Mouse (Mus musculus) ES-E14 (cell line): Measurements from ENCODE around the gene Vopp1. TPM values are rescaled to one million over a fixed set of nuclear protein-coding genes. Genes with fewer than 3 reads are reported as not detected.

Experiments used
- DNase-seq: peaks from one replicate; pipeline ENCODE4 v3.0.0-alpha.2; 2013; ENCODE audit warnings: low read depth, low spot score
- H3K27ac ChIP-seq: 2 replicates; pipeline ENCODE4 v1.5.1; 2012; ENCODE audit warnings: low read depth, mild to moderate bottlenecking, low read length, moderate library complexity, mixed read lengths; ENCODE audit not compliant: poor library complexity, insufficient read depth, severe bottlenecking
- H3K36me3 ChIP-seq: 2 replicates; pipeline ENCODE4 v1.6.1; 2012; ENCODE audit warnings: mild to moderate bottlenecking, low read length, moderate library complexity, mixed read lengths; ENCODE audit not compliant: control insufficient read depth, poor library complexity, insufficient read depth, severe bottlenecking
- H3K4me1 ChIP-seq, 2 experiments: fragments of 150-350 bp in 1 of 2; sonication (generic) in 1 of 2; 2 replicates each; pipeline ENCODE4 v1.6.1; 2012; ENCODE audit warnings: low read length in 2 of 2, mild to moderate bottlenecking in 1 of 2, mixed read lengths in 1 of 2; ENCODE audit not compliant: control insufficient read depth in 2 of 2, insufficient read depth in 2 of 2, poor library complexity in 1 of 2
- H3K4me3 ChIP-seq, 2 experiments: fragments of 150-350 bp in 1 of 2; sonication (generic) in 1 of 2; 2 replicates each; pipeline ENCODE4 v1.5.1; 2012; ENCODE audit warnings: low read length in 2 of 2, low read depth in 1 of 2, mild to moderate bottlenecking in 1 of 2, mixed read lengths in 1 of 2; ENCODE audit not compliant: insufficient read depth in 1 of 2, poor library complexity in 1 of 2, severe bottlenecking in 1 of 2
- H3K9ac ChIP-seq: 2 replicates; pipeline ENCODE4 v1.6.1; 2012; ENCODE audit warnings: low read depth, mild to moderate bottlenecking, low read length, mixed read lengths; ENCODE audit not compliant: poor library complexity, insufficient read depth, severe bottlenecking
- H3K9me3 ChIP-seq: fragments of 150-350 bp; sonication (generic); 2 replicates; pipeline ENCODE4 v1.6.1; 2012; ENCODE audit warnings: low read depth, mild to moderate bottlenecking, low read length; ENCODE audit not compliant: control insufficient read depth, insufficient read depth
- CHD2 ChIP-seq: IDR thresholded peaks from 2 replicates; pipeline ENCODE4 v1.6.1; 2014; ENCODE audit warnings: mild to moderate bottlenecking, low read depth, low read length, inconsistent platforms
- HCFC1 ChIP-seq: IDR thresholded peaks from 2 replicates; pipeline ENCODE4 v1.6.1; 2012; ENCODE audit warnings: low read length, inconsistent platforms, borderline replicate concordance; ENCODE audit not compliant: insufficient read depth
- MAFK ChIP-seq: IDR thresholded peaks from 2 replicates; pipeline ENCODE4 v1.6.1; 2014; ENCODE audit warnings: mild to moderate bottlenecking, low read depth, low read length, inconsistent platforms; ENCODE audit not compliant: insufficient read depth
- ZC3H11A ChIP-seq: IDR thresholded peaks from 2 replicates; pipeline ENCODE4 v1.6.1; 2012; ENCODE audit warnings: low read depth, mild to moderate bottlenecking, inconsistent platforms, low read length, borderline replicate concordance
- ZNF384 ChIP-seq: IDR thresholded peaks from 2 replicates; pipeline ENCODE4 v1.6.1; 2012; ENCODE audit warnings: low read depth, low read length, inconsistent platforms
- in situ Hi-C, 2 experiments: fragments of 600-800 bp; cut with MboI; formaldehyde crosslinking; loops; one replicate each; pipeline ENCODE4 v1.15.1; 2025; ENCODE audit warnings: low sequenced_read_pairs in 2 of 2, inconsistent platforms in 1 of 2; ENCODE audit not compliant: unreplicated experiment in 2 of 2
- total RNA-seq: library from RNA; depleted of rRNA; stranded (reverse); fragments of 300-350 nt; gene quantifications from 2 replicates; pipeline ENCODE4 v1.2.3, GENCODE M21; 2012

The Vopp1 gene
- total RNA-seq, 1 experiment = 9.0 TPM

DNA sequence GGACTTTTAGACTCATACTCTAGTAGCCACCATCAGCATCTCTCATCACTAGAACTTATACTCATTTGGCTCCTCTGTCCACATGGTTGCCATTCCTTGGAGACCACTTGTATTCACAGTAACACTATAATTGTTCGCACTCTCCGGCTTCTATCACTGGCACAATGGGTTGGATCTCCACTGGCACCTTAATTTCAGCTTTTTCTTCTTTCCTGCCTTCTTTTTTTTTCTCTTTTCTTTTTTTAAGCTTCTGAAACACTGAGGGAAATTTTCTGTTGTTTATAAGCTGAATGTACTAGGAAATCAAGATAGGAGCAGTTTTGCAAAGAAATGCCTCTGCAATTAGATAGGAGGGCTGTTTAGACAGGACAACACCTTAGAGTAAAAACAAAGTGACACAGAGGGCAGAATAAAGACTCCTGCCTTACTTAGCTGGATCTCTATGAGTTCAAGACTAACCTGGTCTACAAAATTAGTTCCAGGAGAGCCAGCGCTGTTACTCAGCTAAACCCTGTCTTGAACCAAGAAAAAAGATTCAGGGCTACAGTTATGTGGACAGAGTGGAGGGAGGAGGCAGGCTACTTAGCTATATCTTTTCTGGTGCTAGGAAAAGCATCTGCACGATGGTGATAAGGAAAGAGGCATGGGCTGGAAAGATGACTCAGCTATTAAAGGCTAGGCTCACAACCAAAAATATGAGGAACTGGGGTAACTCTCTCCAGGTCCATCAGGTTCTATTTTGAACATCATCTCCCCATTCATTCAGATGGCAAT lies 79.8 kb downstream of the Vopp1 start:
- Histone ChIP-seq H3K9me3 (no peaks in the 10 kb centered on the region), H3K4me1 (no peaks in the 10 kb centered on the region; a peak in 1 of 4 replicates), H3K9ac (no peak overlapping the region), H3K4me3 (no peak overlapping the region), H3K27ac (no peak overlapping the region), H3K36me3 (no peaks in the 10 kb centered on the region)
- no peak for DNase-seq
- TF ChIP-seq MAFK (no peak), ZNF384 (no peak), HCFC1 (no peak), ZC3H11A (no peak), CHD2 (no peak)
- in situ Hi-C loops = no loop called here

DNA sequence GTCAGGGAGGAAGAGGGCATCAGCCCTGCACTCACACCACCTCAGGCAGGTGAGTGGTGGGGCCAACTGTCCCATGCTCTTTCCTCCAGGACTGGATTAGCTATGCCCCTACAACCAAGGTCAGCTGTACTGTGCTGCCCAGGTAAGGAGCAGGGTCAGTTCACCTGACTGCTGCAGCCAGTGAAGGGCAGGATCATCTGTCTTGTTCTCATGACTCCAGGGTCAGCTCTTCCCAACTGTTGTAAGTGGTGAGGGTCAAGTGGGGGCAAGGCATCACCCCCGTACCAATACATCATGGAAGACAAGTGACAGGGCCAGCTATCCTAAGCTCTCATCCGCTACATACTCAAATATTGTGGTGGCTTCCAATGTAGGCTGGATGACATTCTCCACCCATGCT lies 80.8 kb downstream of the Vopp1 start:
- in situ Hi-C loops = no loop called here
- Histone ChIP-seq H3K9ac (no peak overlapping the region), H3K36me3 (no peaks in the 10 kb centered on the region), H3K4me1 (no peaks in the 10 kb centered on the region), H3K9me3 (no peaks in the 10 kb centered on the region), H3K4me3 (no peak overlapping the region), H3K27ac (no peak overlapping the region)
- no peak for DNase-seq
- TF ChIP-seq ZNF384 = no peak
- no peak for TF ChIP-seq CHD2
- TF ChIP-seq MAFK = no peak
- no peak for TF ChIP-seq HCFC1
- no peak for TF ChIP-seq ZC3H11A

DNA sequence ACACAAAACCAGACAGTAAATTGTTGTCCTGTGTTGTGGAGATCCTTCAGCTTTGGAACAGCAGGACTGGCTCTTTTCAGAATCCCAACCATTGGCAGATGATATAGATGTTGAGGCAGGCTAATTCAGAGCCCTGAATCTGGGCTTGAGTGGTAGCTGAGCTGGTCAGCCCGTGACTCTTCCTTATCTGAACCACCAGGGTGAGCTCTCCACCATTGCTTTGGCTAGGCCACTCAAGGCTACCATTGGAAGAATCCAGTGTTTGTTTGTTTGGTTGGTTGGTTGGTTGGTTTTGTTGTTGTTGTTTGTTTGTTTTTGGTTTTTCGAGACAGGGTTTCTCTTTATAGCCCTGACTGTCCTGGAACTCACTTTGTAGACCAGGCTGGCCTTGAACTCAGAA lies 81.6 kb downstream of the Vopp1 start:
- Histone ChIP-seq H3K4me3 (no peak overlapping the region), H3K27ac (no peak overlapping the region), H3K4me1 (no peaks in the 10 kb centered on the region), H3K36me3 (no peaks in the 10 kb centered on the region), H3K9me3 (no peaks in the 10 kb centered on the region), H3K9ac (no peak overlapping the region)
- no peak for TF ChIP-seq HCFC1
- TF ChIP-seq ZNF384 = no peak
- TF ChIP-seq MAFK = no peak
- TF ChIP-seq CHD2 = no peak
- TF ChIP-seq ZC3H11A = no peak
- DNase-seq = peak; percentile 4
- in situ Hi-C loops = no loop called here

DNA sequence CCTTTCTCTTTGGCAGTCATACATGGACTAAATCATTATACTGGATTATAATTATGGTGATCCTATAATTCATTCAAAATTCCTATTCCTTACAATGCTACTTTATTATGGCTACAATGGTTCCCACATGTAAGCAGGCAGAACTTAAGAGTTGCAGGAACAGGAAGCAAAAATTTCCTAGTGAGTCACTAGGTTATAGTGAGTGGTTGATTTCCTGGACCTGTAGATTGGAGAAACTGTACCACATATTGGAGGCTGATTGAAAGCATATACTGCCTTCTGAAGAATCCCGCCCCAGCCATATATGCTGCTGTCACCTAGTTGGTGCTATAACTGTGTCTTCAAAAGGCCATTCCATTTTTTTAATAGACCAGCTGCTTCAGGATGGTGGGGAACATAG lies 82.2 kb downstream of the Vopp1 start:
- TF ChIP-seq ZC3H11A = no peak
- TF ChIP-seq ZNF384 = no peak
- no peak for TF ChIP-seq CHD2
- TF ChIP-seq MAFK = no peak
- no peak for TF ChIP-seq HCFC1
- H3K9ac ChIP-seq = no peak overlapping the region
- H3K4me3 ChIP-seq = no peak overlapping the region
- H3K27ac ChIP-seq = no peak overlapping the region
- H3K36me3 ChIP-seq = no peaks in the 10 kb centered on the region
- no peak for DNase-seq
- no peaks in the 10 kb centered on the region for H3K4me1 ChIP-seq
- no peaks in the 10 kb centered on the region for H3K9me3 ChIP-seq
- in situ Hi-C loops = no loop called here
